Mouse (Mus musculus) ovary, adult 18-20 months (tissue): Measurements from ENCODE around the gene Col15a1.
A peak's percentile ranks its signal among the peaks of the same experiment; 100 is the strongest.

Experiments used
- DNase-seq: peaks from one replicate; pipeline ENCODE4 v3.0.0; 2022; ENCODE audit warnings: low spot score, mixed read lengths

The Col15a1 gene

GRCm38 (mm10) chr4:47207969-47208420 is at the start of gene Col15a1:
Col15a1 (plus strand) TSS chr4:47208161.
- no peak for DNase-seq

GRCm38 (mm10) chr4:47161103-47161755 is 46.7 kb upstream of the Col15a1 start:
- no peak for DNase-seq

DNA sequence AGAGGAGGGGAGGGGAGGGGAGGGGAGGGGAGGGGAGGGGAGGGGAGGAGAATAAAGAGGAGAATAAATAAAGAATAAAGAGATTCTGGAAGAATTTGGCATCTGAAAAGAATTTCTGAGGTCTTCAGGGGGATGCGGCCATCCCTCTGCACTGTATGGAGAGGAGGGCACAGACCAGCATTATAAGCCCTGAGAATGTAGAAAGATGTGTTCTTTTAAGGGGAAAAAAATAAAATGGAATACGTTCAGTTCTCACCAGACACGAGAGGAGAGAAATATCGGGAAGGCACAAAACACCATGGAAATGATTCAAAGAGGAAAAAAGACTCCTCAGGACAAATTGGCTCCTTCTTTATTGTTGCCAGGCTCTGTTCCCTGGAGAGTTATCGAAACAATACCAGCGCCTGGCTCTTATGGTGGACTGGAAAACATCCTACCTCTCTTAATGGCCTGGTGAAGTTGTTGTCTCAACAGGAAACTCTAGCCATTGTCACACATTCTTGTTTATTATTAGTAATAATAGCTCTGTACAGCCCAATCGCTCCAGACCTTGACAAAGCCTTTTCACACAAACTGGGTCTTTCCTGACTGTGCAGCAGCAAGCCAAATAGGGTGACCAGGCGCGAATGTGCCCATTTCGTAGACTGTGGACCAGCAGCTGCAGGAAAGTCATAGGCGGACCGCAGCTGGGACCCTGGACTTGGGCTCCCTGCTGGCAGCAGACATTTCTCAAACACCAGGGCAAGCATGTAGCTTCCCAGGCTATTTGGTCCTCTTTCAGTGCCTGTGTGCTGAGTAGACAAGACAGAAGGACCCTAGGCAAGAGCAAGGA is 46.0 kb upstream of the Col15a1 start:
- no peak for DNase-seq

DNA sequence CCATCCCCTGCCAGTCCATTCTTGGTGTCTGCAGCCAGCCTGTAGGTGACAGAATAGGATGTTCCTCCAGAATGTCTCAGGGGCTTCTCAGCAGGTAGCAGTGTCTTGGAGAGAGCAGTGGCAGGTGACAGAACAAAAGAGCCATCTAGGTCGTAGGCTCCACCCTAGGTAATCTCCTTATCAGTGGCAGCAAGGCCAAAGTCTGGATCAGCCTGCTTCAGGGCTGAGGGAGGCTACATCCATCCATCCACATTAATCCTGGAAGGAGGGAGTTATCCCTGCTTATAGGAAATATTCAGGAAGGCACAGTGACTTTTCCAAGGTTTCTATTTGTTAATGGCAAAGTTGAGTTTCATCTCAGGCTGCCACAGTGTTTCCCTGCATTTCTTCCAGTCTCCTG is 35.6 kb upstream of the Col15a1 start:
- DNase-seq = no peak

DNA sequence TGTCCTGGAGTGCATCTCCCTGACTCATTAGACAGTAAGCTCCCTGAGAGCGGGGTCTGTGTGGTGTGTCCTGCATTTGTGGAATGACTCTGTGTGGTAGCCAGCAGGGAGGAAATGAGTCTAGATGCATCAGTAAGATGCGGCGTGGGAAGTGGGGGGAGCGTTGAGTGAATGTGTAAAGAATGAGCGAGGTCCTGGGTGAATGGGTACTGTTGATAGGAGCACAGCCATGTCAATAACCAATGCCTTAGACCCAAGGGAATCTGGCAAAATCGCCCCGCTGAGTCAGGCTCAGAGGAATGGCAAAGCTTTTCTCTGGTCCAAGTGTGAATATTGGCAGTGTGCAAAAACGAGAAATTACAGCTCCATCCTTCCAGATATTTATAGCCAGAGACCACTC is 30.9 kb upstream of the Col15a1 start:
- no peak for DNase-seq

DNA sequence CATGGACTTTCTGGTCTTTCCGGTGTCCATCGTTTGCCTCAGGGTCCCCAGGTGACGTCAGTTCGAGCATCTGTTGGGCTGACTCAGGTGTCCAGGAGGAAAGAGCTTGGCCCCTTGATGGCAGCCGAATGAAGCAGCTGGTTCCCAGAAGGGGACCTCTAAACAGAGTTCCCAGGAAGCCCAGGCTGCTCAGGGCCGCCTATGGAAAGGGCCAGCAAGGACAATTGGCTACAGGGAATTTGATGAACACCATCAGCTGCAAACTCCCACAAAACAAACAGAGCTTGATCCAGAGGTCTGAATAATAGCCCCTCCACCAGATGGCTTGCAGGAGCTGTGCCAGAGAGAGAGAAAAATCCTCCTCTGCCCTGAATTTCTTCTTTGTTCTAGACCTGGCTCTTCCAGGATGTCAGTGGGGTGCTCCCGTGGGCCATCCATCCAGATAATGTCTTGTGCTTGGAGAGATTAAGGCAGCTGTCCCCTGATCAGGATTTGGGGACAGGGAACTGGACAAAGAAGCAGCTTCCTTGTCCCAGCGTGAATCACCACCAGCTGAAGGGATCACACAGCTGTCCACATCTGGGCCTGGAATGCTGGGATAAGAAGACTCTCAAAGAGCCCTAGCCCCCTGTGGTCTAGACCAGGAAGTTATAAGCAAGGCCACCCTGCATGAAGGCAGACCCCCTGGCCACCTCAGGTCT is 29.6 kb upstream of the Col15a1 start:
- DNase-seq = no peak

DNA sequence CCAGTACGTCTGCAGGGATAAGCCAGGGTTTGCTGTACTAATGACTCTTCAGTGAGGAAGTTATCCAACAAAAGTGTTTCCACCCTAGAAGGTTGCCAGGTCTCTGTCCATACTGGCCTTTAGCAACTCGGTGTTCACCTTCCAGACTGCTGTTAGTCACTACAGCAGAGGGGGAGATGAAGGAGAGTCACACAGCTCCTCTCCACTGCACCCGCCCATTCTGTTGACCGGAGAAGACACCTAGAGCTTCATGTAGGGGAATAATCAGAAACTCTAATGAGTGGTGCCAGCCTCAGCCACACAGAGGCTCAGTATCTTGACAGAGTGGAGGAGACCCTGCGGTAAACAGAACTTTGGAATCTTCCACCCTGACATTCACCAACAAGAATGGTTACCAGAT is 28.4 kb upstream of the Col15a1 start:
- DNase-seq = no peak

GRCm38 (mm10) chr4:47184058-47184661 is 23.8 kb upstream of the Col15a1 start:
- no peak for DNase-seq

DNA sequence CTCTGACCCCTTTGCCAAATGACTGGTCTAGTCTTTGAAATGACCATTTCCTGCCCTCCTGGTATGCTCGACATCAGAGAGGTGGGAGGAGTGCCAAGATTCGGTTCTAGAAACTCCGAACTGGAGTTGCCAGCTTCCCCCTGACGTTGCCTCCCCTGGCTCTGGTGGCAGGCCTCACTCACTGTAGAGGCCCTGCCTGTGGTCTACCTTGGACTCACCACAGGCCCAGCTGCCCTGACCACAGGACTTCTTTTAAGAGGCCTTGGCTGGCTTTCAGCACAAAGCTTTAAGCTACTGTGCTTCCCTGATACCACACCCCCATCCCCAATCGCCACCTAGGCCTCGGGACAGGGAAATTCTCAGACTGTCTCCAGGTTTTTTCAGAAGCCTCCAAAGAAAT is 21.4 kb upstream of the Col15a1 start:
- no peak for DNase-seq

DNA sequence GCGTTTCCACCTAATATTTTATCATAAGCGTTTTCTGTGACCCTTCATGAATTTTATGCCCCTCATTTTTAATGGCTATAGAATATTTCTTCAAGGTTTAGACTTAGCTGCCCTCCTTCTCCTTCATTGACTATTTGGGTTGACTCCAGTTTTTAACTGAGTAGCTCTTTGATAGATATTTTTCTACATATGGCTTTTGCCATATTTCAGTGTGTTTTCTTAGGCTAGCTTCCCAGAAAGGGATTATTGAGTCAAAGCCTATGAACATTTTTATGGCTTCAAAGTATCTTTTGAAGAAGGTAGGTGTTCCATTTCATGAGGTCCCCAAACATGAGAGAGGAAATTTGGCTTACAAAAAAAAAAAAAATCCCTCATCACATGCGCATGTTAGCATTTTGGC is 11.8 kb upstream of the Col15a1 start:
- DNase-seq = no peak

DNA sequence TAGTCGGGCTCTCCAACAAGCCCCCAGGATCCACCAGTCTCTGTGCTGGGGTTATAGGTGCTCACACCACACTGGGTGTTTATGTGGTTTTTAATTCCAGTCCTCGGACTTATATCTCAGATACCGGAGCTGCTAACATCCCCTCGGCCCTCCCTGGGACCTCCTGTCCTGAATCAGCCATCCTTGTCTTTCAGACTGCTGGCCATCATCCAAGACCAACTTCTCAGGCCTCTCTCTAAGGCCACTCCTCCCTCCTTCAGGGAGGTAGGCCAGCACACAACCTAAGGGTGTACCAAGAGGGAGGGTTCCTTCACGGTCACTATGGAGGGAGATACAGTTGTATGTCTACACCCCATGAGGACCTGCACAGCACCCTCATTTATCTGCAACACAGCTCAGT is 4.3 kb upstream of the Col15a1 start:
- no peak for DNase-seq

DNA sequence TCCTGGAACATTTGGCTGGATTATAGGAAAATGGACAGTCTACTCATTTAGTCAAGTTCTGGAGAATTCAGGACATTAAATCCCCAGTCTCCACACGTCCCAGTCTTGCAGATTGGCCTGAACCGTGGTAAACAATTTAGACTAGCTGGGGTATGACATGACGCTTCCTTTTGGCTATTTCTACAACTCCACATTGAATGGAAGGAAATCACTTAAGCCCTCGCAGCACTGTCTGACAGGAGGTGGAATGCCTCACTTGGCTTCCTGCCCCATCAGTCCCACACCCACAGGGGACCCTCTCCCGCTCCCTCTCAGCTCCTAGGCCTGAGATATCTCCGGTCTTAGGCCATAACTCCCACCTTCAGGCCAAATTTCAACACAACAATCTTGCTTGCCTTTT is 2.1 kb upstream of the Col15a1 start:
- DNase-seq = no peak

- DNase-seq = no peak
Observed at GRCm38 (mm10) chr4:47208421-47208991, 545 bp downstream of the Col15a1 start.

GRCm38 (mm10) chr4:47209466-47209865 is 1.5 kb downstream of the Col15a1 start:
- no peak for DNase-seq

DNA sequence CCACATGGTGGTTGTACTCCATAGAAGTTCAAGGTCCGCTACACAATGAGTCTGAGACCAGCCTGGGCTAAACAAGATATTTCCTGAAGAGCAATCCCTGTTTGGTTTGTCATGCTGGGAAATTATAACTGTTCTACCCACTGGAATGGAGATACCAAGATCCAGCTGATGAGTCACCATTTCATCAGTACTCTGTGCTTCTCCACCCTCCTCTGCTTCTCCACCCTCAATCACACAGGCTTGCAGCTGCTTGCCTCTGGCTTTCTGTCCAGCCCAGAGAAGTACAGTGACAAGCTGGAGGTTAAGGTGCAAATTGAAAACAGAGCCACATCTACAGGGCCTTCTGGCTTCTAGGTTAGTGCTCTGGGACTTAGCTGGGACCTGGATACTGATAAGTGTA is 10.9 kb downstream of the Col15a1 start:
- no peak for DNase-seq

DNA sequence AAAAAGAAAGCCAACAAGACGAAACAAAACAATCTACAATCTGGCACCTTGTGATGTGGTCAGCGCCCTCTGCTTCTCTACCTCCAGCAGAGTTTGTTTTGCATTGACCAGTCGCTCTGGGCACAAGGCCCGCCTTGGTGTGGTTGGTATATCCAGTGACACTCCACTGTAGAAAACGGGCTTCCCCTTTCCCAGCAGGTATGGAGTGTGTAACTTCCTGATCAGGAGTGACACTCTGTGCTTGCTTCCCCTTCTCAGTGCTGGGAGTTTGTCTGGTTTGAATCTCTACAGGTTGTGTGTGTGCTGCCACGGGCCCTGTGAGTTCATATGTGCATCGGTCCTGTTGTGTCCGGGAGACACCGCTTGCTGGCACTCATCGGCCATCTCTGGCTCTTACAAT is 11.4 kb downstream of the Col15a1 start:
- DNase-seq = no peak

- no peak for DNase-seq
Observed at GRCm38 (mm10) chr4:47220544-47220943, 12.6 kb downstream of the Col15a1 start.

GRCm38 (mm10) chr4:47222146-47222545 is 14.2 kb downstream of the Col15a1 start:
- DNase-seq = no peak

DNA sequence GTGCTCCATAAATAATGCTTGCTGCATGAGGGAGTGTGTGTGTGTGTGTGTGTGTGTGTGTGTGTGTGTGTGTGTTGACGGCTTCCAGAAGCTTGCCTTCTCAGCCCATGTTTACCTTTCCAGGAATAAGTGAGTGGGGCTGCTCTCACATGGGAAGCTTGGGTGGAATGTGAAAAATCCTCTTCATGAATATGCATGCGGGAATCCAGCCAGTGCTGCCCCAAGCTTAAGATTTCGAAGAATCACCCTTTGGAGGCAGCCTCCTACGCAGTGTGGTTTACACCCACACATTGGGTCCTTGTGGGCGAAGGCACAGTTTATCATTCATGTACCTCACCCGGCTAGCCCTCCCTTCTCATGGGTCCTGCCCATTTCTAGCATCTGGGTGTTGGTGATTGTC is 18.0 kb downstream of the Col15a1 start:
- no peak for DNase-seq

- DNase-seq = no peak
Observed at GRCm38 (mm10) chr4:47227101-47227500, 19.1 kb downstream of the Col15a1 start.

DNA sequence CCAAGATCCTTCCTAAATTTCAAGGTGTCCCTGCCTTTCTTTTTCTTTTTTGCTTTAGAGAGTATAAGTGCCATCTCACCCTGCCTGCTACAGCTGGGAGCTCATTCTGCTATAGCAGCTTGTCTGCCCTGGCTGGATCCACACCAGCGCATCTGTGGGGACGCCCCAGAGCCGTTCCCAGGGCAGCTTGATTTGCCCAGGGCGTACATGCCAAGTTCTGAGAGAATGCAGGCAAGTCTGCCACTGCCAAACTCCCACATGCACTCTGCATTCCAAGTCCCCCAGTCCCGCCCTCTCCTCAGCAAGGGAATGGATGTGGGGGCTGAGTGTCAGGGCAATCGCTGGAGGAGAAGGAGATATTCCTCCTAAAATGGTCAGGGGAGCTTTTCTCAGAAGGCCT is 19.8 kb downstream of the Col15a1 start:
- peak; percentile 72 for DNase-seq

- DNase-seq = no peak
Observed at GRCm38 (mm10) chr4:47228945-47229344, 21.0 kb downstream of the Col15a1 start.
